Mouse (Mus musculus) monocyte, adult 5-6 weeks (primary cell): ENCODE measurements around the gene Fra10ac1. TPM values are rescaled to one million over a fixed set of nuclear protein-coding genes. Genes with fewer than 3 reads are reported as not detected.

Source experiments
- ATAC-seq: fragments of 153-309, 156-312 bp; replicated peaks from 2 replicates; pipeline ENCODE4 v1.8.0; 2017; ENCODE audit warnings: mild to moderate bottlenecking; ENCODE audit not compliant: low TSS enrichment, insufficient number of reproducible peaks, severe bottlenecking, poor library complexity, low FRiP score
- total RNA-seq: library from RNA; stranded (forward); fragments of 200-1000, 200-491, 200-594 nt; gene quantifications from 3 replicates; pipeline ENCODE4 v1.2.3, GENCODE M21; 2017

Gene Fra10ac1
- 21.3 to 28.9 TPM (median 22.3 TPM) in 3 replicates for total RNA-seq

GRCm38 (mm10) chr19:38223905-38224684 is at the start of gene Fra10ac1:
Fra10ac1 (minus strand) TSS chr19:38224156.
- peak; percentile 93 for ATAC-seq

- ATAC-seq = no peak
Observed at GRCm38 (mm10) chr19:38271071-38271470, 47.1 kb upstream of the Fra10ac1 start.

- ATAC-seq = no peak
Observed at GRCm38 (mm10) chr19:38267469-38267868, 43.5 kb upstream of the Fra10ac1 start.

GRCm38 (mm10) chr19:38265767-38266166 is 41.8 kb upstream of the Fra10ac1 start:
- ATAC-seq = no peak

GRCm38 (mm10) chr19:38264505-38265500 is 40.8 kb upstream of the Fra10ac1 start, which contains the start of gene Lgi1:
Lgi1 (plus strand) TSS chr19:38264536.
- ATAC-seq = no peak

GRCm38 (mm10) chr19:38263829-38264504 is 40.0 kb upstream of the Fra10ac1 start:
- no peak for ATAC-seq

- ATAC-seq = no peak
Observed at GRCm38 (mm10) chr19:38261351-38261750, 37.4 kb upstream of the Fra10ac1 start.

GRCm38 (mm10) chr19:38260346-38260745 is 36.4 kb upstream of the Fra10ac1 start:
- no peak for ATAC-seq

- ATAC-seq = no peak
Observed at GRCm38 (mm10) chr19:38259436-38259835, 35.5 kb upstream of the Fra10ac1 start.

- ATAC-seq = no peak
Observed at GRCm38 (mm10) chr19:38258651-38259065, 34.7 kb upstream of the Fra10ac1 start.

GRCm38 (mm10) chr19:38253796-38254195 is 29.8 kb upstream of the Fra10ac1 start:
- ATAC-seq = no peak

GRCm38 (mm10) chr19:38249627-38250026 is 25.7 kb upstream of the Fra10ac1 start:
- ATAC-seq = no peak

- no peak for ATAC-seq
Observed at GRCm38 (mm10) chr19:38246177-38246622, 22.2 kb upstream of the Fra10ac1 start.

GRCm38 (mm10) chr19:38245361-38246176 is 21.6 kb upstream of the Fra10ac1 start:
- ATAC-seq = no peak

- ATAC-seq = no peak
Observed at GRCm38 (mm10) chr19:38244748-38245147, 20.8 kb upstream of the Fra10ac1 start.

GRCm38 (mm10) chr19:38242314-38242852 is 18.4 kb upstream of the Fra10ac1 start:
- ATAC-seq = no peak

- ATAC-seq = 0 out of 2 replicates have a peak, but pooled peaks have one; percentile 35
Observed at GRCm38 (mm10) chr19:38238213-38238951, 14.4 kb upstream of the Fra10ac1 start.
